Mouse (Mus musculus) frontal cortex, adult (tissue): ENCODE measurements around the gene Gng10.
A peak's percentile ranks its signal among the peaks of the same experiment; 100 is the strongest.

ENCODE experiments used
- ATAC-seq: cut with Nextera tagmentation; 2 replicates; pipeline ENCODE4 v1.9.2; 2017; ENCODE audit warnings: mild to moderate bottlenecking, moderate library complexity, mixed read lengths; ENCODE audit not compliant: low TSS enrichment

Gng10 gene

GRCm38 (mm10) chr4:59015181-59015580, 19.7 kb upstream of the Gng10 start:
- no peak for ATAC-seq

- no peak for ATAC-seq
These were observed 18.0 kb upstream of the Gng10 start for GRCm38 (mm10) chr4:59016922-59017321.

GRCm38 (mm10) chr4:59034325-59034917, 467 bp upstream of the Gng10 start:
- ATAC-seq, result no peak

- ATAC-seq, result peak; percentile 3; the same call in 1 of the 2 replicates
These were observed 980 bp downstream of the Gng10 start for GRCm38 (mm10) chr4:59035786-59036350.

- ATAC-seq, result peak; percentile 50; the same call in 1 of the 2 replicates
These were observed 1.7 kb downstream of the Gng10 start for GRCm38 (mm10) chr4:59036490-59037127.

GRCm38 (mm10) chr4:59037525-59037924, 2.6 kb downstream of the Gng10 start:
- no peak for ATAC-seq

- ATAC-seq, result no peak
These were observed 5.8 kb downstream of the Gng10 start for GRCm38 (mm10) chr4:59040397-59041287.

- no peak for ATAC-seq
These were observed 8.2 kb downstream of the Gng10 start for GRCm38 (mm10) chr4:59043074-59043473.

GRCm38 (mm10) chr4:59043891-59044290, 9.0 kb downstream of the Gng10 start:
- ATAC-seq, result no peak

GRCm38 (mm10) chr4:59047222-59047621, 12.3 kb downstream of the Gng10 start:
- no peak for ATAC-seq

GRCm38 (mm10) chr4:59051081-59051480, 16.2 kb downstream of the Gng10 start:
- no peak for ATAC-seq

GRCm38 (mm10) chr4:59057929-59058328, 23.0 kb downstream of the Gng10 start:
- ATAC-seq, result no peak

GRCm38 (mm10) chr4:59062526-59062925, 27.6 kb downstream of the Gng10 start:
- no peak for ATAC-seq

GRCm38 (mm10) chr4:59069276-59069675, 34.4 kb downstream of the Gng10 start:
- no peak for ATAC-seq

GRCm38 (mm10) chr4:59083430-59083829, 48.5 kb downstream of the Gng10 start:
- no peak for ATAC-seq

- no peak for ATAC-seq
These were observed 54.5 kb downstream of the Gng10 start for GRCm38 (mm10) chr4:59089391-59089790.
